Mouse (Mus musculus) embryonic stem cell, embryonic (primary cell): ENCODE data around the gene Selenow.

Source experiments
- CTCF ChIA-PET, 4 experiments: fragments of 300-600 bp in 2 of 4; fragments of 350-600 bp in 2 of 4; sonication (Branson Sonifier 250); formaldehyde crosslinking; loops; one replicate each; lab custom pipeline; 2022; ENCODE audit warnings: inconsistent platforms in 2 of 4; lab: Charles Lee
- POLR2A ChIA-PET, 4 experiments: fragments of 300-600 bp in 2 of 4; fragments of 350-600 bp in 2 of 4; sonication (Branson Sonifier 250); formaldehyde crosslinking; loops; one replicate each; lab custom pipeline; 2022; ENCODE audit warnings: antibody characterized with exemption in 4 of 4, inconsistent platforms in 1 of 4; lab: Charles Lee

Selenow gene

GRCm38 (mm10) chr7:15922220-15922773, at the start of gene Selenow:
Gene Selenow, minus strand, starts transcription at chr7:15922402.
- ChIA-PET POLR2A (interaction anchor here (0.7 to 2.5 kb wide), 27 partner anchors 9 to 364 kb away, joined by 3 to 13 read pairs (median 4); partner anchors contain the start of genes Nop53 (in 2 of the 4), Ccdc9 (in 1 of the 4), Inafm1 (in 1 of the 4) and Napa (in 1 of the 4)), CTCF (interaction anchor here in 3 of 4 experiments (0.5 to 1.8 kb wide), 6 partner anchors 9 to 207 kb away, joined by 3 to 10 read pairs (median 3); partner anchors contain the start of gene Slc8a2 (in 1 of the 3))

- ChIA-PET POLR2A (interaction anchor here in 2 of 4 experiments (1.0 to 1.4 kb wide), 3 partner anchors 12 to 35 kb away, joined by 3 to 4 read pairs (median 3); no protein-coding TSS in a partner anchor), CTCF (interaction anchor here in 3 of 4 experiments (0.7 to 7.0 kb wide), 8 partner anchors 12 to 191 kb away, joined by 3 to 76 read pairs (median 3); no protein-coding TSS in a partner anchor)
Measured at GRCm38 (mm10) chr7:15969674-15970073, 47.5 kb upstream of the Selenow start.

- ChIA-PET POLR2A (interaction anchor here (0.6 to 6.0 kb wide), 8 partner anchors 15 to 188 kb away, joined by 3 to 53 read pairs (median 4); no protein-coding TSS in a partner anchor), CTCF (interaction anchor here in 3 of 4 experiments (0.7 to 7.0 kb wide), 19 partner anchors 11 to 161 kb away, joined by 3 to 76 read pairs (median 8); partner anchors contain the start of genes Napa (in 1 of the 3) and Slc8a2 (in 1 of the 3))
Measured at GRCm38 (mm10) chr7:15968322-15968721, 46.1 kb upstream of the Selenow start.

DNA sequence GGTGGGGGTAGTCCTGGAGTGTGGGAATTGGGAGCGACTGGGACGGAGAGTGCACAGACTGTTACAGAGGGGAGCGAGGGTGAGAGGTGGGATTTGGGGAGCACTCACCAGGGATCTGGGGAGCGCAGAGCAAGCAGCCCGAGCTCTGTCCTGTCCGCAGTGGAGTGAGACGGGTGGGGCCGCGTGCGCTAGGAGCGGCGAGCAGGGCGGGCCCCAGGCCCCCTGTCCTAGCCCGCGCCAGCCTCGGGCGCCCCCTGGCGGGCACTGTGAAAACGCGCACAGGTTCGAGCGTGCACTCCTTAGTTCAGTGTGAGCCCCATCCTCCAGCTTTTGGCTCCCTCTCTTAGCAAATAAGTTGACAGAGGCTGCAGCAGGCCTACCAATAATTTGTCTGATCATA, 45.1 kb upstream of the Selenow start, which contains the start of gene Ehd2:
Gene Ehd2 (minus strand): TSS at position 256 of the 400 bp plus-strand sequence.
- ChIA-PET POLR2A (interaction anchor here in 3 of 4 experiments (0.9 to 6.0 kb wide), 11 partner anchors 14 to 31 kb away, joined by 3 to 53 read pairs (median 4); partner anchors contain the start of gene Nop53 (in 1 of the 3)), CTCF (interaction anchor here (0.5 to 7.0 kb wide), 52 partner anchors 7 to 745 kb away, joined by 3 to 76 read pairs (median 4); partner anchors contain the start of genes Meis3 (in 2 of the 4), Napa (in 1 of the 4) and Slc8a2 (in 1 of the 4))

- ChIA-PET POLR2A (interaction anchor here in 2 of 4 experiments (0.6 to 6.0 kb wide), 5 partner anchors 8 to 84 kb away, joined by 3 to 53 read pairs (median 5); partner anchors contain the start of genes Crxos (in 1 of the 2) and Nop53 (in 1 of the 2)), CTCF (interaction anchor here in 3 of 4 experiments (0.5 to 7.0 kb wide), 13 partner anchors 8 to 131 kb away, joined by 3 to 76 read pairs (median 8); partner anchors contain the start of gene Napa (in 1 of the 3))
Measured at GRCm38 (mm10) chr7:15966489-15966888, 44.3 kb upstream of the Selenow start.

DNA sequence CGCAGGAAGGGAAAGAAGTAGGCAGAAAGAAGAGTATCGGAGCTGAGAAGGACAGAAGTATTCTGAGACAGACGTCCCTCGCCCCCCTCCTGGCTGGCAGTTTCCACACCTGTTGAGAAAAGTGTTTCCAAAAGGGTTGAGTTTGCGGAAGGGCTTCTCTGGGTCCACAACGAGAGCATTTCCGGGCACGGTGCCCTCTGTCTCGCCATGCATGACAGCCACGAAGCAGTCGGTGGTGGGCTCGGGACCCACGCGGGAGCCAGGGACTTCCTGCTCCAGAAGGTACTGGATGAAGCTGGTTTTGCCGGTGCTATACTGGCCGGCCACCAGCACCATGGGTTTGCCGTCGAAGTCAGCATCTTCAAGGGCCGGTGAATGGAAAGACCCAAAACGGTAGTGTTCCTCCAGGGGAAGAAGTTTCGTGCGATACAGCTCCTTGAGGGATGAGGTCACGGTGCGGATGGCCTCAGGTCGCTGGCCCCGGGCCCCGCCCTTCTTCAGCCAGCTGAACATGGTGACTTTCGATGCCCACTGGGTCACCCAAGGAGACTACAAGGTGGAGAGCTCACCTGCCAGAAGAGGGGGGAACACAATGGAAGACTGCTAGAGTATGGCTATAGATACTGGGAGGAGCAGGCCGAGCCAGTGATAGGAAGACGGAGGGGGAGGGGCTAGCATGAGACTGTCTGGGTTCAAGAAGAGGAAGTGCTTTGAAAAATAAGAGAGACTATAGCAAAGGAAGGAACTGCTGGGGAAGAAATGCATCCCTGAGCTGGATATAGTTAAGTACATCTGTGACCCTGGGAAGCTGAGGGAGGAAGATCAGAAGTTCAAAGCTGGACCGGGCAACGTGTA, 41.8 kb upstream of the Selenow start:
- POLR2A ChIA-PET, result interaction anchor here in 3 of 4 experiments (0.6 to 6.0 kb wide), 5 partner anchors 11 to 30 kb away, joined by 3 to 53 read pairs (median 3); no protein-coding TSS in a partner anchor

GRCm38 (mm10) chr7:15962311-15963288, 40.4 kb upstream of the Selenow start:
- CTCF ChIA-PET, result interaction anchor here in 3 of 4 experiments (0.5 to 6.5 kb wide), 10 partner anchors 9 to 212 kb away, joined by 3 to 62 read pairs (median 4); partner anchors contain the start of genes Kptn (in 1 of the 3) and Meis3 (in 1 of the 3)
- POLR2A ChIA-PET, result interaction anchor here in 3 of 4 experiments (1.0 to 6.0 kb wide), 3 partner anchors 10 to 13 kb away, joined by 3 to 53 read pairs (median 4); no protein-coding TSS in a partner anchor

More for the DNA sequence above, 41.8 kb upstream of the Selenow start:
- CTCF ChIA-PET, result interaction anchor here in 3 of 4 experiments (0.6 to 7.0 kb wide), 13 partner anchors 8 to 883 kb away, joined by 3 to 76 read pairs (median 5); partner anchors contain the start of gene Slc8a2 (in 1 of the 3)

- ChIA-PET CTCF (interaction anchor here in 3 of 4 experiments (0.9 to 6.5 kb wide), 8 partner anchors 8 to 12 kb away, joined by 3 to 62 read pairs (median 4); no protein-coding TSS in a partner anchor), POLR2A (interaction anchor here in 2 of 4 experiments (1.0 to 1.5 kb wide), 2 partner anchors 10 to 12 kb away, joined by 3 to 4 read pairs; no protein-coding TSS in a partner anchor)
Measured at GRCm38 (mm10) chr7:15961798-15962197, 39.6 kb upstream of the Selenow start.

DNA sequence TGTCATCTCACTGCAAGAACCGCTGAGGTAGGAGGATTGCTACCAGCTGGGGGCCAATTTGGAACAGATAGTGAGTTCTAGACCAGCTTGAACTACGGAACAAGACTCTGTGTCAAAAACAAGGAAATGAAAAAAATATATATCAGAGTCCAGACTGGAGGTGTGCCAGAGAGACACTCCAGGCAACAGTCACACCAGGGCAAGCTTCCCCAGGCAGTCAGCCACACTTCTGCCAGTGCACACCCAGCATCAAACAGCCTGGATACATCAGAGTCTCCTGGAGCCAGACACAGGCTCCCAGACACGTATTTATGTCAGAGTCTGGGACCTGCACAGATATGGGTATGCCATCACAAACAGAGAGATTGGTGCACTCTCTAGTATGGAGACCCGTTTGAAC, 39.0 kb upstream of the Selenow start:
- ChIA-PET CTCF (interaction anchor here in 2 of 4 experiments (0.9 to 1.8 kb wide), 3 partner anchors 8 to 13 kb away, joined by 3 to 6 read pairs (median 4); no protein-coding TSS in a partner anchor), POLR2A (interaction anchor here in 2 of 4 experiments (1.1 to 1.5 kb wide), 4 partner anchors 11 to 137 kb away, joined by 3 read pairs; partner anchors contain the start of gene Napa (in 1 of the 2))

DNA sequence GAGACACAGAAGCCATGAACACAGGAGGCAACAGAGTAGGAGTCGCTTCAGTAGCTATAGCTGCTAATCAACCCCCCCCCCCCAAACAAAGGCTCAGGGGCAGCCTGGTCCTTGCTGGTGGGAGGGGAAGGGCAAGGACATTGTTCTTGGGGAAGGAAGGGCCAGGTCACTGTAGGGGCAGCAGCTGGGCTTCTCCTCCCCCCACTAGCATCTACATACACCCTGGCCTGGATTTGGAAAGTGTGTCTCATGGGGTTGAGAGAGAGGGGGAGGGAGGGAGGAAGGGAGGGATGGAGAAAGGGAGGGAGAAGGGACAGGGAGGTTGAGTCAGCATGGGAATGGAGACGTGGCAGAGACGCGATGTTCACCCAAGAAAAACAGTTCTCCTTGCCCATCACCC, 38.5 kb upstream of the Selenow start:
- ChIA-PET POLR2A (interaction anchor here in 3 of 4 experiments (0.7 to 1.5 kb wide), 8 partner anchors 11 to 914 kb away, joined by 3 to 5 read pairs (median 3); partner anchors contain the start of gene Napa (in 1 of the 3)), CTCF (interaction anchor here (0.5 to 1.8 kb wide), 7 partner anchors 7 to 192 kb away, joined by 3 to 11 read pairs (median 4); no protein-coding TSS in a partner anchor)

- ChIA-PET CTCF (interaction anchor here in 3 of 4 experiments (1.0 to 7.6 kb wide), 5 partner anchors 9 to 17 kb away, joined by 3 to 76 read pairs (median 6); partner anchors contain the start of gene Ehd2 (in 3 of the 3)), POLR2A (interaction anchor here in 2 of 4 experiments (0.8 to 2.3 kb wide), 5 partner anchors 8 to 198 kb away, joined by 3 to 12 read pairs (median 4); no protein-coding TSS in a partner anchor)
Measured at GRCm38 (mm10) chr7:15956143-15956542, 33.9 kb upstream of the Selenow start.

- ChIA-PET POLR2A (interaction anchor here in 2 of 4 experiments (0.8 to 1.6 kb wide), 6 partner anchors 10 to 199 kb away, joined by 3 to 4 read pairs (median 3); partner anchors contain the start of genes Nop53 (in 1 of the 2) and Selenow (in 1 of the 2)), CTCF (interaction anchor here in 3 of 4 experiments (0.5 to 7.6 kb wide), 10 partner anchors 9 to 265 kb away, joined by 3 to 76 read pairs (median 4); partner anchors contain the start of genes Ehd2 (in 3 of the 3), Meis3 (in 1 of the 3) and Napa (in 1 of the 3))
Measured at GRCm38 (mm10) chr7:15955509-15955908, 33.3 kb upstream of the Selenow start.

GRCm38 (mm10) chr7:15954978-15955443, 32.8 kb upstream of the Selenow start:
- CTCF ChIA-PET, result interaction anchor here in 3 of 4 experiments (0.5 to 7.6 kb wide), 8 partner anchors 10 to 220 kb away, joined by 3 to 76 read pairs (median 4); partner anchors contain the start of genes Ehd2 (in 3 of the 3), Meis3 (in 1 of the 3) and Napa (in 1 of the 3)
- POLR2A ChIA-PET, result interaction anchor here in 2 of 4 experiments (1.0 to 1.6 kb wide), 5 partner anchors 9 to 54 kb away, joined by 3 to 4 read pairs (median 3); partner anchors contain the start of genes Nop53 (in 1 of the 2) and Selenow (in 1 of the 2)

DNA sequence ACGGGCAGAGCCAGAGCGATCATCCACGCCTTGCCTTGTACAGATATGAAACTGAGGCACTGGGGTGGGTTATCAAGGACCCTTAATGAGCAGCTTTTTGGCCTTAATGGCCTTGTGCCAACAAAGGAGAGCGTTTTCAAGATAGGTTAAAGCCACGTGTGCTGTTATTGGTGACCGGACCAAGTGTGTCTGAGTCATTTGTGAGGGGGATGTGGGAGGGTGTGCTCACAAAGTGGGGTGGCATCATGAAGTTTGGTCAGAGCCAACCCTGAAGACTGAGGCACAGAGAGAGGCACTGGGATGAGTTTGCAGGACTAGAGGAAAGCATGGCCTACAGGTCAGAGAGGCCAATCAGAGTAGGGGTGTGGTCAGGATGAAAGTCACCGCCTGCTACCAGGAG, 32.2 kb upstream of the Selenow start:
- CTCF ChIA-PET, result interaction anchor here in 3 of 4 experiments (0.6 to 7.6 kb wide), 6 partner anchors 11 to 220 kb away, joined by 3 to 76 read pairs (median 6); partner anchors contain the start of genes Ehd2 (in 2 of the 3) and Meis3 (in 1 of the 3)
- POLR2A ChIA-PET, result interaction anchor here in 2 of 4 experiments (1.0 to 7.5 kb wide), 5 partner anchors 9 to 53 kb away, joined by 3 to 53 read pairs (median 4); partner anchors contain the start of genes Ehd2 (in 1 of the 2), Nop53 (in 1 of the 2) and Selenow (in 1 of the 2)
